Mouse (Mus musculus) embryonic facial prominence, embryonic 14.5 days (tissue): ENCODE measurements around the gene Pdcd6ip. TPM values are rescaled to one million over a fixed set of nuclear protein-coding genes. Genes with fewer than 3 reads are reported as not detected.

ENCODE experiments used
- ATAC-seq: fragments of 200-750 bp; cut with Nextera tagmentation; 2 replicates; pipeline ENCODE4 v1.8.0; 2017; ENCODE audit warnings: low read depth, moderate number of reproducible peaks, moderate TSS enrichment
- DNase-seq: peaks from one replicate; pipeline ENCODE4 v3.0.0-alpha.2; 2015; ENCODE audit warnings: low spot score
- H3K27ac ChIP-seq: fragments of 300-500 bp; sonication (generic); replicated peaks from 2 replicates; pipeline ENCODE4 v1.5.1; 2014; ENCODE audit warnings: low read depth, mild to moderate bottlenecking, low read length, moderate library complexity
- H3K27me3 ChIP-seq: fragments of 300-500 bp; sonication (generic); replicated peaks from 2 replicates; pipeline ENCODE4 v1.6.1; 2014; ENCODE audit warnings: low read length; ENCODE audit not compliant: control insufficient read depth, insufficient read depth
- H3K36me3 ChIP-seq: fragments of 300-500 bp; sonication (generic); 2 replicates; pipeline ENCODE4 v1.6.1; 2014; ENCODE audit warnings: low read length, mixed read lengths; ENCODE audit not compliant: control insufficient read depth, insufficient read depth
- H3K4me1 ChIP-seq: fragments of 300-500 bp; sonication (generic); 2 replicates; pipeline ENCODE4 v1.6.1; 2014; ENCODE audit warnings: antibody characterized with exemption, low read length; ENCODE audit not compliant: control insufficient read depth, insufficient read depth
- H3K4me2 ChIP-seq: fragments of 300-500 bp; sonication (generic); 2 replicates; pipeline ENCODE4 v1.6.1; 2014; ENCODE audit warnings: low read depth, mild to moderate bottlenecking, low read length, moderate library complexity, mixed read lengths
- H3K4me3 ChIP-seq: fragments of 300-500 bp; sonication (generic); 2 replicates; pipeline ENCODE4 v1.5.1; 2014; ENCODE audit warnings: low read depth, mild to moderate bottlenecking, low read length
- H3K9ac ChIP-seq: fragments of 300-500 bp; sonication (generic); 2 replicates; pipeline ENCODE4 v1.6.1; 2014; ENCODE audit warnings: low read depth, mild to moderate bottlenecking, low read length, moderate library complexity, mixed read lengths
- H3K9me3 ChIP-seq: fragments of 300-500 bp; sonication (generic); 2 replicates; pipeline ENCODE4 v1.6.1; 2016; ENCODE audit warnings: low read length; ENCODE audit not compliant: control insufficient read depth
- WGBS: fragments of 180-500 bp; shearing (Covaris S2); extraction: QIAGEN DNeasy Blood & Tissue Kit; methylation state at CpG from one replicate; pipeline ENCODE4 v1.1.7; 2014; 5-methylcytosine and 5-hydroxymethylcytosine counted together
- polyA plus RNA-seq: library from polyadenylated mRNA; unstranded; fragments of >200 nt; fragmentation: Nextera tagmentation; extraction: Ambion mirVana; gene quantifications from 2 replicates; pipeline ENCODE4 v1.2.1, GENCODE M21; 2014

Gene Pdcd6ip
- polyA plus RNA-seq, 1 experiment from 2014 or later: 68.5 TPM

DNA sequence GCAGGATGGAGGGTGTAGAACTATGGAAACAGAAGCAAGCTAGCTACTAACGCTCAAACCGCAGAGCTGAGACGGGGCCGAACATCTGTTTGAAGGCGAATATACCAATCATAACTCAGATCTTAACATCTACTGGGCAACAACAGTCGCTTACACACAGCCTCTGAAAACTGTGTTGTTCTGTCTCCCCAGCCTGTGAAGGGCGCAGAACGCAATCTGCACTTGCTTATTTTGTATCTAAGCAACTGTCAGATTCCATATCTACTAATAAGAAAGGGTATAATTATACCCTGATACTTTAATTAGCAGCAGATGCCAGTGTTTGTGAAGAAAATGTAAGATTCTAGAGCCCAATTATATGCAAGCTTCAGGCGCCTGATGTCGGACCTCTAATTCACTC, 81.3 kb downstream of the Pdcd6ip start:
- Histone ChIP-seq H3K27ac (no peak overlapping the region), H3K4me2 (no peak overlapping the region), H3K4me1 (no peaks in the 10 kb centered on the region), H3K36me3 (no peaks in the 10 kb centered on the region), H3K9ac (no peak overlapping the region), H3K27me3 (no peaks in the 10 kb centered on the region), H3K9me3 (no peaks in the 10 kb centered on the region), H3K4me3 (no peak overlapping the region)
- ATAC-seq: no peak
- 74% methylated on average over 10 of the region's 10 CpGs for WGBS
- no peak for DNase-seq

DNA sequence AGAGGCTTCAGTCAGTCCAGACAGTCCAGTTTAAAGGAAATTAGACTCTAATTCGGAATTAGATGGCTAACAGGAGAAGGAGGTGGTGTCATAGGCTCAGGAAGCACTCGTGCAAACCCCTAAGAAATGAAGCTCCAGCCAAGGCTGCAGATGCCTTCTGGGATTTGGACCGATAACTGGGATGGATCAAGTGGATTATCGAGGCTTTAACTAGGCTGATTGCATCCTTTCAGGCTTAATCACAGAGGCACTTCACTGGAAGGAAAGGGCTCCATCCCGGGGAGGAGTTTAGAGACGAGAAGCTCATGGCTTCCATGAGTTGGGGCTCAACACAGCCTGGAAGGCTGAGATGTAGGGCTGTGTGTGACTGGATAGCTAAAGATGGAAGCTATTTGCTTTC, 84.0 kb downstream of the Pdcd6ip start:
- H3K9me3 ChIP-seq: no peaks in the 10 kb centered on the region
- no peak overlapping the region for H3K9ac ChIP-seq
- no peak overlapping the region for H3K27ac ChIP-seq
- no peak for ATAC-seq
- no peaks in the 10 kb centered on the region for H3K36me3 ChIP-seq
- no peak overlapping the region for H3K4me2 ChIP-seq
- H3K27me3 ChIP-seq: no peaks in the 10 kb centered on the region
- 56% methylated on average over 6 of the region's 6 CpGs for WGBS
- peak; percentile 9 for DNase-seq
- no peak overlapping the region for H3K4me3 ChIP-seq
- no peaks in the 10 kb centered on the region for H3K4me1 ChIP-seq

DNA sequence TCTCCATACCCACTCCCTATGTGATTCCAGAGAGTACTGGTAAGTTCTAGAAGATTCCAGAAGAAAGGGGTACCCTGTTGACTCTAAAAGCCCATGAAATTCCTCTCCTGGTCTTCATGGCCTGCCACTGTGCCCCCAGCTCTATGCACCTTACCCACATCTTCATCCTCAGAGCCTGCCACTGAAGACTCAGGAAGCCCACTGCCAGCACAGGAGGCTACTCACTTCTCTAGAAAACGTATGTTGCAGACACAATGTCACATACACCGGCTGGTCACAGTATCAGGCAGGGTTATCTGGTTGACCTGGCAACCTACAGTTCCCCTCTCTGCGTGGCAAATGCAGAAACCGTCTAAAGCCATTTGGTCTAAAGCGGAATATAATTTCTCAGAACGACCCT, 91.0 kb downstream of the Pdcd6ip start:
- Histone ChIP-seq H3K9ac (no peak overlapping the region), H3K27me3 (no peaks in the 10 kb centered on the region), H3K9me3 (no peaks in the 10 kb centered on the region), H3K36me3 (no peaks in the 10 kb centered on the region), H3K4me1 (no peaks in the 10 kb centered on the region), H3K4me2 (no peak overlapping the region), H3K27ac (no peak overlapping the region), H3K4me3 (no peak overlapping the region)
- no peak for ATAC-seq
- 88% methylated on average over 6 of the region's 6 CpGs for WGBS
- DNase-seq: no peak

DNA sequence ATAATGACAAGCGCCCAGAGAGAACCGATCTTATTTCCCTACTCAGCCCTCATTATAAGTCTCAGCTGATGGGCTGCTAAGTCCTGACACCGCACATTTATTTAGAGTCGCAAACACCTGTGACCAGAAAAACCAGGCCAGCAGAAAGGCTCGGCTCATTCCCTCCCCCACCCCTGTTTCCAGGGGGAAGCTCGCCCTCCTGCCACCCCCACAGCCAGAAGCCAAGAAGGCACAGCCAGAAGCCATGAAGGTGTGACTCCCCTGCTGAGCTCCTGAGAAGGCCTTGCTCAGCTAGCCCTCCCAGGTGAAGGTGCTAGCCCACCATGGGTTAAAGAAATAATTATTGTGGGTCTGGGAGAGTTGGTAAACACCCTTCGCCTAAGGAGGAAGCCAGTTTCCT, 97.3 kb downstream of the Pdcd6ip start:
- DNase-seq (no peak), ATAC-seq (no peak)
- Histone ChIP-seq H3K9ac (no peak overlapping the region), H3K27ac (no peak overlapping the region), H3K4me2 (no peak overlapping the region), H3K4me3 (no peak overlapping the region), H3K4me1 (no peaks in the 10 kb centered on the region), H3K36me3 (no peaks in the 10 kb centered on the region), H3K9me3 (no peaks in the 10 kb centered on the region), H3K27me3 (no peaks in the 10 kb centered on the region)
- 61% methylated on average over 7 of the region's 7 CpGs for WGBS

DNA sequence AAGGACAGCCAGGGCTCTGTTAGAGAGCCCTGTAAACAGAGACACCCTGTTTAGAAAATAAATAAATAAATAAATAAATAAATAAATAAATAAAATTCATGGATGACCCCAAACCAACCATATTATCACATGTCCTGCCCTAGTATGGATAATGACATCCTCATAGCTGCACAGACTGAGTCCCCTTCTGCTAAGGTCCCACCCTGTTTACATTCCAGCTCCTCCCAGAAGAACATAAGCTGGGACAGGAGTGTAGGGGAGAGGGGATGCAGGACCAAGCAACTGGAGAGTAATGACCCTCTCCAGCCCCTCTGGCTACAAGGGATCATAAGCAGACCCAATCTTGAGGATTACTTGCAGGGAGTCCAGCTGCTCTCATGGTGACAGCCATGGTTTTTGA, 105.9 kb downstream of the Pdcd6ip start:
- no peaks in the 10 kb centered on the region for H3K4me1 ChIP-seq

More for the DNA sequence above, 105.9 kb downstream of the Pdcd6ip start:
- ATAC-seq: no peak
- no peak overlapping the region for H3K27ac ChIP-seq
- H3K9ac ChIP-seq: no peak overlapping the region
- no peaks in the 10 kb centered on the region for H3K9me3 ChIP-seq
- H3K36me3 ChIP-seq: no peaks in the 10 kb centered on the region
- no peak overlapping the region for H3K4me3 ChIP-seq
- DNase-seq: no peak
- no peaks in the 10 kb centered on the region for H3K27me3 ChIP-seq
- H3K4me2 ChIP-seq: no peak overlapping the region

Other genes with a start within 250 kb of the Pdcd6ip start
- 27.4 and 30.2 TPM in 2 replicates for gene Clasp2, start 33.2 kb upstream of the Pdcd6ip start, polyA plus RNA-seq
- gene Ubp1, start 222.7 kb upstream of the Pdcd6ip start, polyA plus RNA-seq: 35.1 and 40.7 TPM in 2 replicates